Mouse (Mus musculus): ENCODE measurements at regions not wholly inside any gene's neighbourhood (a gene's known extent, or its start where the extent isn't known, plus 50 kb on each side); places are given as distances from the start of the nearest gene placed in this dataset.

GRCm38 (mm10) chr13:56371374-56371773 is 55.0 kb upstream of the Gm3045 start:
- TF ChIP-seq POLR2A (IDR thresholded peaks at IDR 0.05; ENCODE audit: low read depth, low read length) (no peak), CTCF (conservative IDR thresholded peaks at IDR 0.05; ENCODE audit: insufficient read depth, insufficient read length, low read depth, low read length) (no peak)

Data from kidney, adult 2 months (tissue).